Mouse (Mus musculus) liver, embryonic 11.5 days (tissue): ENCODE measurements around the gene Agtpbp1. TPM values are rescaled to one million over a fixed set of nuclear protein-coding genes. Genes with fewer than 3 reads are reported as not detected.

Experiments
- ATAC-seq: fragments of 200-750 bp; cut with Nextera tagmentation; replicated peaks from 2 replicates; pipeline ENCODE4 v1.8.0; 2017; ENCODE audit warnings: moderate number of reproducible peaks, mild to moderate bottlenecking, moderate TSS enrichment, moderate library complexity; ENCODE audit not compliant: low FRiP score
- DNase-seq: peaks from one replicate; pipeline ENCODE4 v3.0.0-alpha.2; 2017; ENCODE audit warnings: low spot score
- H3K27ac ChIP-seq: fragments of 300-500 bp; sonication (generic); 2 replicates; pipeline ENCODE4 v1.5.1; 2014; ENCODE audit warnings: mild to moderate bottlenecking, low read depth, low read length, control low read depth
- H3K27me3 ChIP-seq: fragments of 300-500 bp; sonication (generic); replicated peaks from 2 replicates; pipeline ENCODE4 v1.6.1; 2014; ENCODE audit warnings: low read length, mixed read lengths; ENCODE audit not compliant: control insufficient read depth, insufficient read depth
- H3K36me3 ChIP-seq: fragments of 300-500 bp; sonication (generic); 2 replicates; pipeline ENCODE4 v1.6.1; 2014; ENCODE audit warnings: mild to moderate bottlenecking, low read length, moderate library complexity, mixed read lengths; ENCODE audit not compliant: control insufficient read depth, insufficient read depth
- H3K4me1 ChIP-seq: fragments of 300-500 bp; sonication (generic); replicated peaks from 2 replicates; pipeline ENCODE4 v1.6.1; 2014; ENCODE audit warnings: low read length, mixed read lengths; ENCODE audit not compliant: control insufficient read depth, insufficient read depth
- H3K4me2 ChIP-seq: fragments of 300-500 bp; sonication (generic); 2 replicates; pipeline ENCODE4 v1.6.1; 2014; ENCODE audit warnings: mild to moderate bottlenecking, control low read depth, moderate library complexity
- H3K4me3 ChIP-seq: fragments of 300-500 bp; sonication (generic); 2 replicates; pipeline ENCODE4 v1.5.1; 2014; ENCODE audit warnings: low read depth, low read length, control low read depth
- H3K9ac ChIP-seq: fragments of 300-500 bp; sonication (generic); 2 replicates; pipeline ENCODE4 v1.6.1; 2014; ENCODE audit warnings: low read depth, low read length, control low read depth
- H3K9me3 ChIP-seq: fragments of 300-500 bp; sonication (generic); 2 replicates; pipeline ENCODE4 v1.6.1; 2016; ENCODE audit warnings: low read length, inconsistent platforms, mixed read lengths; ENCODE audit not compliant: control insufficient read depth
- WGBS: fragments of 180-500 bp; shearing (Covaris S2); extraction: QIAGEN DNeasy Blood & Tissue Kit; methylation state at CpG from one replicate; pipeline ENCODE4 v1.1.7; 2014; 5-methylcytosine and 5-hydroxymethylcytosine counted together
- polyA plus RNA-seq: library from polyadenylated mRNA; unstranded; fragments of >200 nt; fragmentation: Nextera tagmentation; extraction: Ambion mirVana; gene quantifications from 2 replicates; pipeline ENCODE4 v1.2.1, GENCODE M21; 2014

The Agtpbp1 gene
- polyA plus RNA-seq, 1 experiment from 2014 or later, result 15.6 TPM

DNA sequence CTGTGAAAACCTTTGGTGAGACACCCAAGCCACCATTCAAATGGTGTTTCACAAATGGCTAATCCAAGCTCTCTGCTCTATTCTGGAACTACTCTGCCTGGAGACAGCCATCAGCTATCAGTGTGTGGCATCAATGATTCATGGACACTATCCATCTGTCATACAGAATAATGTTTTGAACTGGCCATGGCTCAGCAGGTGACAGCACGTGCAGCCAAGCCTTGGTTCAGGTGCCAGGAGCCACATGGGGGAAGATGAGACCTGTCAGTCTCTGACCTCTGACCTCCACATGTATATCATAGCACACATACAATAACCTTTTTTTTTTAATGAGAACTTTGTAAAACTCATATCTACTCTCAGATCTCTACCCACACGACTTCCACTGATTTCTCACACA, 32.3 kb downstream of the Agtpbp1 start:
- H3K4me3 ChIP-seq, result no peak overlapping the region
- H3K27me3 ChIP-seq, result no peaks in the 10 kb centered on the region
- DNase-seq (no peak), ATAC-seq (no peak)
- WGBS, result 67% methylated on average over 2 of the region's 2 CpGs
- H3K27ac ChIP-seq, result no peak overlapping the region
- H3K4me1 ChIP-seq, result peaks cover 37% of the 10 kb centered on the region
- H3K4me2 ChIP-seq, result no peak overlapping the region
- no peaks in the 10 kb centered on the region for H3K36me3 ChIP-seq
- no peak overlapping the region for H3K9ac ChIP-seq
- H3K9me3 ChIP-seq, result no peaks in the 10 kb centered on the region

GRCm38 (mm10) chr13:59552286-59552685, 32.7 kb downstream of the Agtpbp1 start:
- ATAC-seq (no peak), DNase-seq (no peak)
- no peak overlapping the region for H3K4me3 ChIP-seq
- peaks cover 37% of the 10 kb centered on the region for H3K4me1 ChIP-seq
- no peak overlapping the region for H3K4me2 ChIP-seq
- 87% methylated on average over 5 of the region's 5 CpGs for WGBS
- no peaks in the 10 kb centered on the region for H3K36me3 ChIP-seq
- H3K27me3 ChIP-seq, result no peaks in the 10 kb centered on the region
- no peaks in the 10 kb centered on the region for H3K9me3 ChIP-seq
- no peak overlapping the region for H3K27ac ChIP-seq
- H3K9ac ChIP-seq, result no peak overlapping the region

- ATAC-seq, result peak; percentile 46
- H3K27ac ChIP-seq, result peak overlapping the region; percentile 62
- H3K4me2 ChIP-seq, result 0 out of 2 replicates have a peak overlapping the region, but pooled peaks have one; percentile 5
- WGBS, result 7% methylated on average over 1 of the region's 1 CpGs
- H3K9ac ChIP-seq, result no peak overlapping the region
- peaks cover 34% of the 10 kb centered on the region for H3K4me1 ChIP-seq
- no peaks in the 10 kb centered on the region for H3K27me3 ChIP-seq
- H3K4me3 ChIP-seq, result no peak overlapping the region
- H3K36me3 ChIP-seq, result no peaks in the 10 kb centered on the region
- H3K9me3 ChIP-seq, result no peaks in the 10 kb centered on the region
- no peak for DNase-seq
Observed at GRCm38 (mm10) chr13:59549318-59549798, 35.7 kb downstream of the Agtpbp1 start.

- no peak overlapping the region for H3K27ac ChIP-seq
- DNase-seq (no peak), ATAC-seq (no peak)
- no peak overlapping the region for H3K4me2 ChIP-seq
- H3K4me3 ChIP-seq, result no peak overlapping the region
- no peak overlapping the region for H3K9ac ChIP-seq
- no peaks in the 10 kb centered on the region for H3K27me3 ChIP-seq
- no peaks in the 10 kb centered on the region for H3K9me3 ChIP-seq
- H3K4me1 ChIP-seq, result peaks cover 34% of the 10 kb centered on the region
- WGBS, result 89% methylated on average over 4 of the region's 4 CpGs
- H3K36me3 ChIP-seq, result no peaks in the 10 kb centered on the region
Observed at GRCm38 (mm10) chr13:59547716-59548115, 37.3 kb downstream of the Agtpbp1 start.

- no peaks in the 10 kb centered on the region for H3K36me3 ChIP-seq
- H3K4me1 ChIP-seq, result peaks cover 34% of the 10 kb centered on the region
- no peak overlapping the region for H3K9ac ChIP-seq
- WGBS, result 89% methylated on average over 2 of the region's 2 CpGs
- no peak overlapping the region for H3K27ac ChIP-seq
- DNase-seq, result no peak
- H3K27me3 ChIP-seq, result no peaks in the 10 kb centered on the region
- H3K9me3 ChIP-seq, result no peaks in the 10 kb centered on the region
- H3K4me2 ChIP-seq, result no peak overlapping the region
- ATAC-seq, result no peak
- no peak overlapping the region for H3K4me3 ChIP-seq
Observed at GRCm38 (mm10) chr13:59547091-59547490, 37.9 kb downstream of the Agtpbp1 start.

GRCm38 (mm10) chr13:59542411-59542810, 42.6 kb downstream of the Agtpbp1 start:
- H3K9me3 ChIP-seq, result no peaks in the 10 kb centered on the region
- H3K4me1 ChIP-seq, result peaks cover 6% of the 10 kb centered on the region; the same call in 1 of the 2 replicates
- H3K27ac ChIP-seq, result no peak overlapping the region
- no peaks in the 10 kb centered on the region for H3K36me3 ChIP-seq
- H3K4me3 ChIP-seq, result no peak overlapping the region
- 92% methylated on average over 10 of the region's 10 CpGs for WGBS
- H3K27me3 ChIP-seq, result no peaks in the 10 kb centered on the region
- ATAC-seq, result no peak
- H3K9ac ChIP-seq, result no peak overlapping the region
- no peak overlapping the region for H3K4me2 ChIP-seq
- DNase-seq, result no peak

DNA sequence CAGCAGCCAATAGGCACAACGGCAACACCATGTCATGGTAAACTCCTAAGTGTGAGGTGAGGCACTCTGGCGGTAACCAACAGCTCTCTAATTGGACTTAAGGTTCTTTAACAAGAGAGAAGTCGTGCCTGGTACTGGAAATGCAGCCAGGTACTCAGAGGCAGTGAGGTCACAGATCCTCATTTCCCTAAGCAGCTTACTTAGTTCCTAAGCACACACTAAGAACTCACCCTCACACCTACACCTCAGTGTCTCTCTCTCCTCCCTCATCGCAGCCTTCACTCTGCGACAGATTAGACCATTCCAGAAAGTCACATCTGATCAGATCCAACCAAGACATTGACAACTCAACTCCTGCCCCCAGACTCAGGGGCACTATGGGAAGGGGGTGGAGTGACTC, 45.0 kb downstream of the Agtpbp1 start:
- ATAC-seq (no peak), DNase-seq (no peak)
- Histone ChIP-seq H3K9me3 (no peaks in the 10 kb centered on the region), H3K36me3 (no peaks in the 10 kb centered on the region; the same call in 1 of the 2 replicates), H3K9ac (no peak overlapping the region), H3K4me2 (no peak overlapping the region), H3K4me1 (no peaks in the 10 kb centered on the region; the same call in 1 of the 2 replicates), H3K4me3 (no peak overlapping the region), H3K27me3 (no peaks in the 10 kb centered on the region), H3K27ac (no peak overlapping the region)
- WGBS, result 78% methylated on average over 5 of the region's 5 CpGs

- Histone ChIP-seq H3K4me2 (no peak overlapping the region), H3K27ac (no peak overlapping the region), H3K9me3 (no peaks in the 10 kb centered on the region), H3K9ac (no peak overlapping the region), H3K27me3 (no peaks in the 10 kb centered on the region), H3K36me3 (no peaks in the 10 kb centered on the region; the same call in 1 of the 2 replicates), H3K4me1 (no peaks in the 10 kb centered on the region), H3K4me3 (no peak overlapping the region)
- WGBS, result 89% methylated on average over 5 of the region's 5 CpGs
- DNase-seq (no peak), ATAC-seq (no peak)
Observed at GRCm38 (mm10) chr13:59538661-59539060, 46.4 kb downstream of the Agtpbp1 start.

- DNase-seq (no peak), ATAC-seq (no peak)
- H3K4me2 ChIP-seq, result no peak overlapping the region
- 70% methylated on average over 2 of the region's 2 CpGs for WGBS
- H3K9me3 ChIP-seq, result no peaks in the 10 kb centered on the region
- no peak overlapping the region for H3K9ac ChIP-seq
- no peaks in the 10 kb centered on the region for H3K27me3 ChIP-seq
- H3K36me3 ChIP-seq, result no peaks in the 10 kb centered on the region; the same call in 1 of the 2 replicates
- H3K4me1 ChIP-seq, result no peaks in the 10 kb centered on the region
- no peak overlapping the region for H3K4me3 ChIP-seq
- H3K27ac ChIP-seq, result no peak overlapping the region
Observed at GRCm38 (mm10) chr13:59536631-59537030, 48.4 kb downstream of the Agtpbp1 start.
